Mouse (Mus musculus) splenic B cell, adult 2 months (primary cell): ENCODE measurements around the gene Xpc.

Experiments used
- DNase-seq: peaks from one replicate; pipeline ENCODE4 v3.0.0-alpha.2; 2011; ENCODE audit warnings: low read depth, low spot score
- H3K27me3 ChIP-seq: 2 replicates; pipeline ENCODE4 v1.6.1; 2012; ENCODE audit warnings: mild to moderate bottlenecking, low read length, moderate library complexity, mixed read lengths; ENCODE audit not compliant: control insufficient read depth, poor library complexity, insufficient read depth, severe bottlenecking
- H3K36me3 ChIP-seq: 2 replicates; pipeline ENCODE4 v1.6.1; 2012; ENCODE audit warnings: mild to moderate bottlenecking, low read length, moderate library complexity, mixed read lengths; ENCODE audit not compliant: control insufficient read depth, poor library complexity, insufficient read depth, severe bottlenecking

Xpc gene

DNA sequence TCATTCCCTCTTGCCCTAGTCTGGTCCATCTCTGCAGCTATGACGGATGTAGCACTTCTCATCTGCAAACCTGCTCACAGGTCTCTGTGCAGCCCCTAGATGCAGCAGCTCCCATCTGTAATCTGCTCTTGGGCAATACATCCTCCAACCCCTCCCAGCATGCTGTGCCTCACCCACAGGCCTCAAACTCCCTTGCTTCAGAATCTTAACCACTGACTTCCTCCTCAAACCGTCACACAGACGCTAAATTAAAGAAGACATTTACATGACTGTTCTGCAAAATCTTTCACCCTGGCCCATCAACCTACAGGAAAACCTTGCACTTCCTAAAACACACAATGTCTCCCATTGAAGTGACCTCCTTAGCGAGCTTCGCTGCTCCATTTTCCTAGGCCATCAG lies 9.7 kb downstream of the Xpc start:
- no peaks in the 10 kb centered on the region for H3K27me3 ChIP-seq
- DNase-seq, result no peak
- H3K36me3 ChIP-seq, result peaks cover 17% of the 10 kb centered on the region

DNA sequence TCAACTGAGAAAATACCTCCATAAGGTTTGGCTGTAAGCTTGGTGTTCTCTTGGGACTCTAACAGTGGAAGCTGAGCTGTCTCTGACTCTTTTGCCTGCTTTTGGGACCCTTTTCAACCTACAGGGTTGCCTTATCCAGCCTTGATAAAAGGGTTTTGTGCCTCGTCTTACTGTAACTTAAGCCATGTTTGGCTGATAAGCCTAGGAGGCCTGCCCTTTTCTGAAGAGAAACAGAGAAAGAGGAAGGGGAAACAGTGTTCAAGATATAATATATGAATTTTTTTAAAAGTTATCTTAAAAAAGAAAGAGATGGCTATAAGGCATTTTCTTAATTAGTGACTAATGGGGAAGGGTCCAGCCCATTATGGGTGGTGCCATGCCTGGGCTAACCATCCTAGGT lies 12.4 kb downstream of the Xpc start:
- H3K27me3 ChIP-seq, result no peaks in the 10 kb centered on the region
- H3K36me3 ChIP-seq, result peaks cover 20% of the 10 kb centered on the region
- DNase-seq, result no peak

DNA sequence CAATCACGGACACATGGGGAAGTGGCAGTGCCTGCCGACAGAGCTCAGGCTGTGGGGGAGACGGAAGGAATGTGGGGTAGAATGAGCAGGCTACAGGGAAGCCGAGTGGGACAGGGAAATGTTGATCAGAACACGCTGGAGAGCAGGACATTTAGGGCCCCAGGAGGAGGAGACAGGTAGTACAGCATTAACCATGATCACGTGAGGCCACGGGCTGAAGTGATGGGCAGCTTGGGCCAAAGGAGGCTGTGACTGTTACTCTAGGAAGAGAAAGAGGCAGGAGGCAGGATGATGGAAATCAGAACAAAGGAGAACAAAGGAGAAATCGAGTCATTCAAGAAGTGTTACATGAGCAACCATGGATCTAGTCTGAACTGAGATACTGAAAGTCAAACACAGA lies 21.2 kb downstream of the Xpc start:
- Histone ChIP-seq H3K27me3 (no peaks in the 10 kb centered on the region), H3K36me3 (peaks cover 5% of the 10 kb centered on the region)
- DNase-seq, result no peak

DNA sequence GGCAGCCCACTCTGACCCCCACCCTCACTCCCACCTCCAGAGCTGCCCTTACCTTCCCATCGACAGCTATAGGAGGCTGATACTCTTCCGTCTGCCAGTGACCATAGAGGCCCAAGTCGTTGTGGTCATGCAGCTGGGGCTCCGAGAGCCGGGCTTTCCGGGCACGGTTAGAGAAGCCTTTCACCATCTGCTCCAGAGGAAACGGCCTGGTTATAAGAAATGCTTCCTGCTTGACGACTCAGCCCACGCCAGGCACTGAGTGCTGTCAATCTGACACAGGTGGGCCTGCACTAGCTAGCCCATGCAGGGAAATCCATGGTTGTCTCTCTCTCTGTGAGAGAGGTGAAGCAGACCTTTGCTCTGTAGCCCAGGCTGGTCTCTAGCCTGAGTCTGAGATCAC lies 22.6 kb downstream of the Xpc start:
- peaks cover 5% of the 10 kb centered on the region for H3K36me3 ChIP-seq
- no peak for DNase-seq

DNA sequence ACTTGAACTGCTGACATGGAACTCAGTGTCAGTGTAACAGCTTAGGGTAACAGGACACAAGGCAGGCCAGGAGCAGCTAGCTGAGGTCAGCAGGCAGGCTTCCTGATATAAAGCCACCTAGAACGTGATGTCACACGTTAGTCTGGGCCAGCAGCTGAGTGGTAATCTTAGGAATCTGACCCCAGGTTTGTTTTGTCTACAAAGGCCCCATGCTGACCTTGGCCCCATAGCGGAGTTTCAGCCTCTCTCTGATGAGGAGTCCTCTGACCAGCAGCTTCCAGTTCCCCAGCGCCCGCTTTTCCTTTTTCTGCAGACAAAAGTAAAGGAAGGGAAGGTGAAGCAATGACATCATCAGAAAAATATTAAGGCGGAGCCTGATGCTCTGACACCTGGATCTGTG lies 24.7 kb downstream of the Xpc start:
- peaks cover 6% of the 10 kb centered on the region for H3K36me3 ChIP-seq
- DNase-seq, result no peak
- H3K27me3 ChIP-seq, result no peaks in the 10 kb centered on the region

More for the DNA sequence above, 22.6 kb downstream of the Xpc start:
- H3K27me3 ChIP-seq, result no peaks in the 10 kb centered on the region

DNA sequence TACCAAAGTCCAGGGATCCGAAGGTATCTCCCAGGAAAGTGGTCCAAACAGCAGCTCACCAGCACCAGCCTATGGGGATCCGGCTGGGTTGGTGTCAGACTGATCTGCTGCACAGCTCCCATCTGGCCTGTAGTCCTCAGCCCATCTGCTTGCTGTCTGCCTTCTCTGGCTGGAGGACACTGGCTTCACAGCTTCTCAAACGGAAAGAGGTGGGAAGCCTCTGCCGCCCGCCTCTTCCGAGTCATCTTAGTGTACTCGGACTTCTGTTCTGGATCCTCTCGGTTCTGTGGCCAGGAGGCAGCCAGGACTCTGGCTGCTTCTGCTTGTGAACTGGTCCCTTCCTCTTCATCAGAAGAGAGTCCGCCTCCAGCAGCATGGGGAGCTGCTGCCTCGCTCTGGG lies 25.8 kb downstream of the Xpc start:
- Histone ChIP-seq H3K36me3 (peaks cover 6% of the 10 kb centered on the region), H3K27me3 (no peaks in the 10 kb centered on the region)
- DNase-seq, result no peak

DNA sequence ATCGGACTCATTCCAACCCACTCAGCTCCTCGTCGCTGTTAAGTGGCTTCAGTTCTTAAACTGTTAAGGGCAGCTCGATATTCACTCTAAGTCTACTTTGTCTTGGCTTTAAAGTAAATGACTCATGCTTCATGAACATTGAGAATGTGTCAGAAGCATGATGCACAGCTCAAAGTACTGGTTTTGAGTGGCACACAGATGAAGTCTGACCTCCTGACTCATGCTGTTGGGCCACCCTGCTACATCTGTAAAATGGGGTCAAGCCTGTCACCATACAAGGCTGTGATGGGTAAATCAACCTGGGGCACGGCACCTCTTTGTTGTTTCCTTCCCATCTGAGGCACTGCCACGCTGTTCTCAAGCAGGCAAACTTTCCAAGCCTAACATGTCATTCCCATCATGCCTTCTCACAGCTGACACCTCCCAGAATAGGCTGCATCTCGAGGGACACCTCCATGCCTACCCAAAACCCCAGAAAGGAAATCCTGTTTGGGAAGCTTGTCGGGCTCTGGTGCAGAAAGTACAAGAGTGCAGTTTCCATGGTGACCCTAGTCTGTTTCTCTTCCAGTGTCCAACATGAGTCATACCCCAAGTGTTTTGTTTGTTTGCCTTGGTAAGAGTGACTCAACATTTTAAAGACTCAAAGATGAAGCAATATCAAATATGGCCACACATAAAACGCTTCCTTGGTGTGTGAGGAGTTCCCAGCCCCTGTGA lies 27.0 kb downstream of the Xpc start:
- DNase-seq, result no peak
- H3K27me3 ChIP-seq, result no peaks in the 10 kb centered on the region

DNA sequence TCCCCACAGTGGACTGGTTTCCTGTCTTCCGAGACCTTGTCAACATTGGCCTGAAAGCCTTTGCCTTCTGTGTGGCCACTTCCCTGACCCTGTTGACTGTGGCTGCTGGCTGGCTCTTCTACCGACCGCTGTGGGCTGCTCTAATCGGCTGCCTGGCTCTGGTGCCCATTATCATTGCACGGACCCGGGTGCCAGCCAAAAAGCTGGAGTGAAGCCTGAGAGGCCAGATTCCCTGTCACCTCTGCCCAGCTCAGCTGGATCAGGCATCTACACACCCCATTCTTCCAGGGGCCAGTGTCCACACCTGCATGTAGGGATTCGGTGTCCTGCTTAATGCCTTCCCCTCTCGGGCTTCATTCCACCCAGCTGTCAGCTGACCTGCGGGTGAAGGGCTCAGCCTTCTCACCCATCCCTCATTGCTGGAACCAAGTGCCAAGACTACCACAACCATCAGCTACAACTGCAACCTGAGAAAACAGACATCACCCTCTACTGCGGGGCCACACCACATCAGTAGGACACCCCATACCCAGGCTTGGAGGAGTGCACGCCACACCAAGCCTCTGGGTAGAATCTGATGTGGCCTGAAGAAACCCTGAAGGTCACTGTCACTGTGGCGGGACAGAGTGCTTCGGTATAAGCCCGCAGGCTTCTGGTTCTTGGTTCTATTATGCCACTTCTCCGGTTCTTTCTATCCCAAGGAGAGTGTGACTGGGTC lies 28.8 kb downstream of the Xpc start:
- peaks cover 6% of the 10 kb centered on the region for H3K36me3 ChIP-seq
- no peak for DNase-seq
- no peaks in the 10 kb centered on the region for H3K27me3 ChIP-seq

More for the DNA sequence above, 27.0 kb downstream of the Xpc start:
- peaks cover 6% of the 10 kb centered on the region for H3K36me3 ChIP-seq

DNA sequence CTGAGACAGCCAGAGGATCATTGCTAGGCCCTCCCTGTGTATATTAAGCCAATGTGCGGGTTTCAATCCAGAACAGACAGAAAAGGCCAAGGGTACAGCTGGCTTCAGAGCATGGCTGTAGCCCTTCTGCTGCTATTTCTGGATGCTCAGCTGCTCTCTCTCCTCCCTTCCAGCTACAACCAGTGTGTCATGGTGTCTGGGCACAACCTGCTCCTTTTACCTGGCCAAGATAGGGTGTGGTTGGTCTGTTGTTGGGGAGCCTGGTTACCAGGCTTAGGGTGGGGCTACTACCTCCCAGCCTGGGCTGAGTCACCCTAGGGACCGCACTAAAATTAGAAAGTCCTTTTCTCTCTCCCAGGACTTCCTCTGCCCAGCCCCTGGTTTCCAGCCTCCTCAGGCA lies 32.3 kb downstream of the Xpc start:
- no peak for DNase-seq
- Histone ChIP-seq H3K27me3 (no peaks in the 10 kb centered on the region), H3K36me3 (peaks cover 8% of the 10 kb centered on the region)

DNA sequence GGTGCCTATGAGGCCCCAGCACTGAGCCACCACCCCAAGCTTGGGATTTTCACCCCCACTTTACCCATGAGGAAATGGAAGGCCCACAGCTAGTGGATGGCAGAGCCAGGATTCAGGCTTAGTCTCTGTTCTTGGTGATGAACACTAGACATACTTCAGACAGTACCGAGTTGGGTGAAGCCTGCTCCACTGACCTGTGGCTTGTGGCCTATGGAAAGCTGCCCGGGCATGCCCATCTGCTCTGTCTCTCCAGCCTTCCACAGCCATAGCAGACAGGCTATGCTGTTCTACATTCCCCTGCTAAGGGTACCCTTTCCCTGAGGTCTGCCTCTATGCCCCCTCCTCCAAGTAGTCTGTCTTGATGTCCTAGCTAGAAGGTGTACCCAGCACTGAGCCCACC lies 39.1 kb downstream of the Xpc start:
- no peak for DNase-seq
- H3K36me3 ChIP-seq, result 0 out of 2 replicates have a peak, but pooled peaks cover 5% of the 10 kb centered on the region

DNA sequence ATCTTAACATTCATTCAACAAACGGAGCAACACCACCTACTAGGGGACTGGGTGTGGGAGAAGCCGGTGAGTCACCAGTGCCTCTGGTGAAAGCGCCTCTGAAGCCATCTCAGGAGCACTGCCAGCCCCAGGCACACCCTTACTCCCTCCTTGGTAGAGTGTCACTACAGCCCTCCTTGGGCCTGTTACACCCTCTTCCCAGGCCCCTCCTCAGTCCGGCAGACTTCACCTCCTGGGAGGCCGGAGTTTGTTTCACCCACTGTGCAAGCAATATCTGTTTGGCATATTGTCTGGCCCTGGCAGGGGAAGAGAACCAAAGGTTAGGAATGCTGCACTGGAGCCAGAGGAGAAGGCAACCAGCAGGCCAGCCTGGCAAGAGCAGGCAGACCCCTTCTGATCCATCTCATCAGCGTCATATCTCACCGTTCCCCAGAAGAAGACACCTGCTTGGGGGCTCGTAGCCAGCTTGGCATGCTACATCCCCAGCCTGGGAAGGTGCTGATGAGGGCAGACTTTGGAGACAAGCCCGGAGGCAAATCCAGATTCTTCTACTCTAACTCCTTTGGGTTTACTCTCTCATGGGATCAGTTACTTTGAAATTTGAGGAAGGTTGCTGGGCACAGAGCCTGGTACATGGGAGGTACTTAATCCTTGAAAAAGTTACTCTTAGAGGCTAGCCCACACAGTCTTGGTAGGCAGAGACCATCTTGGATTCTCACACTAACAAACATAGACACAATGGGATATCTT lies 41.1 kb downstream of the Xpc start:
- DNase-seq, result no peak
- Histone ChIP-seq H3K36me3 (0 out of 2 replicates have a peak, but pooled peaks cover 1% of the 10 kb centered on the region), H3K27me3 (no peaks in the 10 kb centered on the region)

More for the DNA sequence above, 39.1 kb downstream of the Xpc start:
- no peaks in the 10 kb centered on the region for H3K27me3 ChIP-seq

DNA sequence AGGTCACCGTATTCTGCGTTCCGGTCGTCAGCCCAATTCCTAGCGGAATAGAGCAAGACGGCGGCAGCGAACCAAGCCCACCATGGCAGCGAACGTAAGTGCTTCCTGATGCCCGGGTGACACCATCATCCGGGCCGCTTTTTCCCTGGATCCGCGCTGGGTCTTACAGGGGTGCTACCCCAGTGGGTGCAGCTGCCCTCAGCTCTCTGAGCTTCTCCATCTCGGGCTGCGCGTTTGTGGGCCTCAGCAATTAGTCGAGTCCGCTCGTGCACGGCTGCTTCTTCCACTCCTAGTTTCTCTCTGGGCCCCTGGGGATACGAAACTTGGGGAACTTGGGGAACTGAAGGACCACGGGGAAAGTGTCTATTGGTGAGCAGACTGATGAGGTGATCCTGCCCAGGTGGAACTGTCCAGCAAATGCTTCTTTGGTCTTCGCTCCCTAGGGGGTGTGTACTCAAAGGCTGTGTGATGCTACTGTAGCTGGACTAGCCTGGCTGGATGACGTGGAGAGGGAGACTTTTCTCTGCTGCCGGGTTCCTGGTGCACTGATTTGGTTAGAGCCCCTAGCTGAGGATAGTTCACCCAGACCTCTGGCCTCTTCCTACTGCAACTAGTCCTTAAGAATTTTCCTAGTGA lies 41.8 kb downstream of the Xpc start:
- Histone ChIP-seq H3K27me3 (no peaks in the 10 kb centered on the region), H3K36me3 (0 out of 2 replicates have a peak, but pooled peaks cover 1% of the 10 kb centered on the region)
- DNase-seq, result no peak

DNA sequence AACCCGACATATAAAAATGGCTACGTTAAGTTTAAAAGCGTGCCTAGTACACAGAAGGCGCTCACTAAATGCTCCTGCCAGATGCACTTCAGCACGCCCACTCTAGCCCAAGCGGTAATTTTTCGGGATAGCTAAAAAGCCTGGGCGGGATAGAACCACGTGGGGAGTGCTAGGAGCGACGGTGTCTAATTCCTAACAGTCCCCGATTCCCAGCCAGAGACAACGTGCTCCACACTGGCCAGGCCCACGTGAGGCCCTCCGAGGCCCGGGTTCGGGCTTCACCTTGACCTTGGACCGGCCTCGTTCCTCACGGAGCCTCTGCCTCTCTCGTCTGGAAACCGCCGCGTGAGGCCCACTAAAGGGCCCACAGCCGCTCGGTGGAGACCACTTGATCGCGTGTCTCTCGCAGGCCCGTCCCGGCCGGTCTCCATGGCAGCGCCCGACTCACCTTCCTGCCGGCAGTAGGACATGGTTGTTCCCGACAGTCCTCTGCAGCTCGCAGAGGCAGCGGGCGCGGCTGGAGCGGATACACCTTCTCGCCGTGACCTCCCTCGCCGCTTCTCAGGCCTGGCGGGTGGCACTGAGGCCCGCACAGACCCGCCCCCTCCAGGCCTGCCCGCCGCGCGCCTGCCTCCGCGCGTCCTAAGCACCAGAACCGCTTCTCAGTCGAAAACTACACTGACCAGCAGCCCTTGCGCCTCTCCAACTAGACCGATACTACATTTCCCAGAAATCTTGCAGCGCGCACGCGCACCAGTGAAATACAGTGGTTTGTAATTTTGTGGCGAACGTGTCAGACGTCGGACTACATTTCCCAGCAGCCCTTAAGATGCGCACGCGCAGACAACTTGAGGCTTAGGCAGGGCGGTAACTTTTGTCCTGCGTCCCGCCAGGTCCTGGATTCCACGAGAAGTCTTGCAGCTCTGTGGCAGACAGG lies 42.6 kb downstream of the Xpc start, which contains the start of the genes Chchd4 and Tmem43:
Gene Chchd4, minus strand, starts transcription at position 679 of the 937 bp plus-strand sequence.
Gene Tmem43, plus strand, starts transcription at position 836 of the 937 bp plus-strand sequence.
- Histone ChIP-seq H3K36me3 (no peaks in the 10 kb centered on the region), H3K27me3 (no peaks in the 10 kb centered on the region)
- DNase-seq, result peak; percentile 99

DNA sequence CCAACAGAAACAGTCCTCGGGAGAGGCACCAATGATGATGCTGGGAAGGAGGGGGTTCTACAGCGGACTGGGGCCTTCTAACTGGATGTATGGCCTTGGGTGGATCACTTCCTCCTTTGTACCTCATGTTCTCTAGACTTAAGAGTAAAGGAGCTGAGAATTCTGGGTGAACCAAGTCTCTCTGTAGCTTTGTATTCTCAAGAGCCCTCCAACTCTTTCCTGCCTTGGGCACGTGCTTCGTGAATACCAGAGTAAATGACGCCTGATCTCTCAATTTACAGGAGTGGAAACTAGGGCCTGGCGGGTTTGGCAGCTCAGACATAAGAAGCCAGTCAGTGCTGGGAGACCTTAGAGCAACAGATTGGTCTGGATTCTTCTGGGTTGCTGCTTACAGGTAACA lies 43.4 kb downstream of the Xpc start:
- Histone ChIP-seq H3K36me3 (no peaks in the 10 kb centered on the region), H3K27me3 (no peaks in the 10 kb centered on the region)
- DNase-seq, result peak; percentile 66
